Mouse (Mus musculus) ES-Bruce4 (cell line): Measurements from ENCODE around the gene Baiap2l1.

Experiments used
- CTCF ChIP-seq: IDR thresholded peaks from one replicate; pipeline ENCODE4 v1.8.1; 2011; ENCODE audit warnings: low read depth, low read length
- EP300 ChIP-seq: IDR thresholded peaks from 2 replicates; pipeline ENCODE4 v1.6.1; 2011; ENCODE audit warnings: low read depth, low read length; ENCODE audit not compliant: insufficient read depth
- POLR2A ChIP-seq: IDR thresholded peaks from one replicate; pipeline ENCODE4 v1.8.1; 2011; ENCODE audit warnings: low read length; ENCODE audit not compliant: insufficient read depth

DNA sequence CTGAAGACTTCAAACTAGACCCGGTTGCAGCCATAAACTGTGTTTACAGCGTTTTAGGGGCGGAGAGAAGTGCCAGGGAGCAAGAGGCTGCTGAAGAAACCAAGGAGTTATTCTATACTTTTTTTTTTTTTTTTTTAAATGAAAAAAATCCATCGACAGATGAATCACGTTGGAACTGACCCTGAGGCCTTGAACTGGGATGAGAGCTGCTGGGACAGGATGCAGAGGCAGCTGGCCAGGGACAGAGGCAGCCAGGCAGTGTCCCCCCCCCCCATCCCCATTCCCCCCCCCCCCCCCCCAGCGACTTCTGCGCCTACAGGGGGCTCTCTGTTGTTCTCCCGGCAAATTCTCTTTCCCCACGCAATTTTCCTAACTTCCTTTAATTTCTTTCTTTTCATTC is 39.7 kb upstream of the Baiap2l1 start:
- TF ChIP-seq POLR2A, result no peak
- TF ChIP-seq CTCF, result no peak
- no peak for TF ChIP-seq EP300
